Mouse (Mus musculus) testis, adult 2 months (tissue): Measurements from ENCODE around the gene Rgcc.

ENCODE experiments used
- CTCF ChIP-seq: fragments of 200-500 bp; IDR thresholded peaks from 2 replicates; pipeline ENCODE4 v1.5.1; 2012; ENCODE audit warnings: low read depth, mild to moderate bottlenecking, inconsistent platforms, low read length, moderate library complexity; ENCODE audit not compliant: control insufficient read depth, insufficient read depth, insufficient replicate concordance
- POLR2A ChIP-seq: fragments of 200-500 bp; IDR thresholded peaks from 2 replicates; pipeline ENCODE4 v1.6.1; 2012; ENCODE audit warnings: low read depth, mild to moderate bottlenecking, inconsistent platforms, low read length, moderate library complexity; ENCODE audit not compliant: control insufficient read depth

DNA sequence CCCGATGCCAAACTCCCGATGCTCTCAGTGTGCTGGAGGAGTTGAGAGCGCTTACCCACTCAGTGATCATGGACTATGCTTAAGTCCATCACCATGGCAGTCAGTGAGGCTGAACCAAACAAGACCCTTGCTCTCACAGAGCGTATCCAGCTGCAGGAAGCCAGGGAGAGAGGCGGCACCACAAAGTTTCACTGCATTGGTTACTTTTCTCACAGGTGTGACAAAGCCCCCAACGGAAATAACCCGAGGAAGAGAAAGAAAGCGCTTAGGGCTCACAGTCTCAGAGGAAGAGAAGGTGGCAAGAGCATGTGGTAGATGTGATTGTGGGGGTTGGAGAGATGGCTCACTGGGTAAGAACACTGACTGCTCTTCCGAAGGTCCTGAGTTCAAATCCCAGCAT, 21.0 kb downstream of the Rgcc start:
- TF ChIP-seq CTCF, result no peak
- TF ChIP-seq POLR2A, result no peak
